Mouse (Mus musculus) embryonic facial prominence, embryonic 11.5 days (tissue): ENCODE data around the gene Smurf2. TPM values are rescaled to one million over a fixed set of nuclear protein-coding genes. Genes with fewer than 3 reads are reported as not detected.

Experiments
- ATAC-seq: fragments of 200-750 bp; cut with Nextera tagmentation; replicated peaks from 2 replicates; pipeline ENCODE4 v1.8.0; 2017; ENCODE audit warnings: low read depth; ENCODE audit not compliant: insufficient number of reproducible peaks, low FRiP score, low TSS enrichment
- DNase-seq: peaks from one replicate; pipeline ENCODE4 v3.0.0-alpha.2; 2015; ENCODE audit warnings: low spot score
- H3K27ac ChIP-seq: fragments of 300-500 bp; sonication (generic); replicated peaks from 2 replicates; pipeline ENCODE4 v1.5.1; 2014; ENCODE audit warnings: mild to moderate bottlenecking, low read depth, low read length, control low read depth
- H3K27me3 ChIP-seq: fragments of 300-500 bp; sonication (generic); 2 replicates; pipeline ENCODE4 v1.6.1; 2014; ENCODE audit warnings: mild to moderate bottlenecking, low read length, moderate library complexity, mixed read lengths; ENCODE audit not compliant: control insufficient read depth, insufficient read depth
- H3K36me3 ChIP-seq: fragments of 300-500 bp; sonication (generic); replicated peaks from 2 replicates; pipeline ENCODE4 v1.6.1; 2014; ENCODE audit warnings: low read depth, mild to moderate bottlenecking, low read length, moderate library complexity, mixed read lengths; ENCODE audit not compliant: control insufficient read depth, insufficient read depth
- H3K4me1 ChIP-seq: fragments of 300-500 bp; sonication (generic); 2 replicates; pipeline ENCODE4 v1.6.1; 2014; ENCODE audit warnings: low read length, mixed read lengths; ENCODE audit not compliant: control insufficient read depth, insufficient read depth
- H3K4me2 ChIP-seq: fragments of 300-500 bp; sonication (generic); 2 replicates; pipeline ENCODE4 v1.6.1; 2014; ENCODE audit warnings: low read depth, mild to moderate bottlenecking, control low read depth, low read length, moderate library complexity
- H3K4me3 ChIP-seq: fragments of 300-500 bp; sonication (generic); 2 replicates; pipeline ENCODE4 v1.5.1; 2014; ENCODE audit warnings: low read depth, low read length, control low read depth
- H3K9ac ChIP-seq: fragments of 300-500 bp; sonication (generic); replicated peaks from 2 replicates; pipeline ENCODE4 v1.6.1; 2014; ENCODE audit warnings: mild to moderate bottlenecking, control low read depth, low read length
- H3K9me3 ChIP-seq: fragments of 300-500 bp; sonication (generic); replicated peaks from 2 replicates; pipeline ENCODE4 v1.6.1; 2016; ENCODE audit warnings: mild to moderate bottlenecking, low read length, inconsistent platforms, mixed read lengths; ENCODE audit not compliant: control insufficient read depth
- WGBS: fragments of 180-500 bp; shearing (Covaris S2); extraction: QIAGEN DNeasy Blood & Tissue Kit; methylation state at CpG from one replicate; pipeline ENCODE4 v1.1.7; 2014; 5-methylcytosine and 5-hydroxymethylcytosine counted together
- microRNA-seq: library from miRNA; unstranded; fragments of <30 nt; microRNA quantifications from one replicate; pipeline ENCODE4, GENCODE M21; 2016; ENCODE audit warnings: borderline number of aligned reads
- polyA plus RNA-seq: library from polyadenylated mRNA; unstranded; fragments of >200 nt; fragmentation: Nextera tagmentation; extraction: Ambion mirVana; gene quantifications from 2 replicates; pipeline ENCODE4 v1.2.1, GENCODE M21; 2014

Smurf2 gene
- polyA plus RNA-seq, 1 experiment from 2014 or later, result 19.8 TPM

DNA sequence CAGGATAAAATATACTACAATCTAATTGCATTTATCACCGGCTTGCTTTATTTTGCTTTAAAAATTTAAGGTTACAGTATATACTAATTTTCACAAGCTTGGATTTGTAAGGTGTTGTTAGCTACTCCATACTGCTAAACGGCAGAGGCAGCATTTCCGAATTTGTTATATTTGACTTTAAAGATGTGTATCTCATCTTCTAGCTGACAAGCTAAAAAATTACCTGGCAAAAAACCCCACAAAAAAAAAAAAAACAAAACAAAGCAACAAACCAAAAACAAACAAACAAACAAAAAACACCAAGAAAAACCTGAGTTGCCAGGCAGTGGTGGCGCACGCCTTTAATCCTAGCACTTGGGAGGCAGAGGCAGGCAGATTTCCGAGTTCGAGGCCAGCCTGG is 142.4 kb downstream of the Smurf2 start:
- Histone ChIP-seq H3K36me3 (no peaks in the 10 kb centered on the region; the same call in 1 of the 2 replicates), H3K4me2 (no peak overlapping the region), H3K4me1 (no peaks in the 10 kb centered on the region), H3K27ac (no peak overlapping the region), H3K9me3 (no peaks in the 10 kb centered on the region), H3K27me3 (no peaks in the 10 kb centered on the region), H3K4me3 (no peak overlapping the region), H3K9ac (no peak overlapping the region)
- 94% methylated on average over 7 of the region's 7 CpGs for WGBS
- DNase-seq (no peak), ATAC-seq (no peak)

DNA sequence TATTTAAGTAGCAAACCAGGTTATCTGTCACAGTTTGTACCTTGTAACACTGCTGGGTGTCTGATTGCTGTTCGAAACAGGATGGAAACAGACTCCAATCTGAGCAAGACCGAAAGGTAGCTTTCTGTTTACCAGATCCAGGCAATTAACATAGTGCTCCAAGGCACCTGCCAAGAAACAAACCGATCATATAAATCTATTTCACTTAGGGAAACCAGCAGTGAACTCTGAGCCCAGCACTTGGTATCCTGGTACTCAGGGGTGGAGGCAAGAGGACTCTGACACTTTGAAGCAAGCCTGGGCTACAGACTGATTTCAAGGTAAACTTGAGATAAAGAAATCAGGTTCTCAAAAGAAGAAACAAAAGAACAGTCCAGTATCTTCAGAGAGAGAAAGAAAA is 143.1 kb downstream of the Smurf2 start:
- no peaks in the 10 kb centered on the region for H3K4me1 ChIP-seq
- DNase-seq, result no peak
- no peak overlapping the region for H3K4me2 ChIP-seq
- H3K4me3 ChIP-seq, result no peak overlapping the region
- no peak overlapping the region for H3K27ac ChIP-seq
- H3K27me3 ChIP-seq, result no peaks in the 10 kb centered on the region
- H3K36me3 ChIP-seq, result no peaks in the 10 kb centered on the region; the same call in 1 of the 2 replicates
- WGBS, result 94% methylated on average over 3 of the region's 3 CpGs
- no peak for ATAC-seq
- no peak overlapping the region for H3K9ac ChIP-seq
- no peaks in the 10 kb centered on the region for H3K9me3 ChIP-seq

DNA sequence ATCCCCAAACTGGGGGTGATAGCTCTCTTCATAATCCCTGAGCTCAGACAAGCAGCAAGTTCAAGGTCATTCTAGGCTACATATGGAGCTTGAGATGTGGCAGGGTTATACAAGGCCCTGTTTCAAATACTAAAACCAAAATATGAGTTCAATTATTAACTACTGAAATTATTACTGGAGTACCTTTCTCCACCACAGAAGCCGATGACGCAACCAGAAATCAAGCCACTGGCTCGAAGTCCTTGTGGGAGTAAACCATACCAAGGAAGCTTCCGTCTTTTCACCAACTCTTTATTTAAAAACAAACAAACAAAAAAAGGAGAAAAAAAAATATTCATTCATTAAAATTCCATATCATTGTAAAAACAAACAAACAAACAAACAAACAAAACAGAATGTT is 143.6 kb downstream of the Smurf2 start:
- no peaks in the 10 kb centered on the region for H3K27me3 ChIP-seq
- no peak overlapping the region for H3K4me2 ChIP-seq
- no peaks in the 10 kb centered on the region for H3K36me3 ChIP-seq
- no peak overlapping the region for H3K9ac ChIP-seq
- WGBS, result 96% methylated on average over 4 of the region's 4 CpGs
- ATAC-seq, result no peak
- no peak overlapping the region for H3K4me3 ChIP-seq
- no peak overlapping the region for H3K27ac ChIP-seq
- DNase-seq, result no peak
- H3K9me3 ChIP-seq, result no peaks in the 10 kb centered on the region
- no peaks in the 10 kb centered on the region for H3K4me1 ChIP-seq

DNA sequence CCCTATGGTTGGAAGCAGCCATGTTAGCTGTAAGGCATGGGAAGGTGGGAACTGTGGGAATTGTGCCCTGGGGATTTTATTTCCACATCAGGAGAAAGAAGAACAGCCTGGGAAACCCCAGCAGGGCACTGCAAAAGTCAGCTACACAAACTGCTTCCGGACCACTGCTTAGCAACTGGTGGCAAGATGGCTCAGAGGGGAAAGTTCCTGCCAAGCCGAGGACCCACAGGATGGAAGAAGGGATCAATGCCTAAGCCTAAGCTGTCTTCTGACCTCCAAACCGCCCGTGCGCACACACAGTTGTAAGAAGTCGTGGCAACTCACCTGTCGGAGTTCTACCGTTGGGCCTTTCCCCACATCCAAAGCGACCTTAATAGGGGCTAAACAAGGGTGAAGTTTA is 147.5 kb downstream of the Smurf2 start:
- no peak overlapping the region for H3K27ac ChIP-seq
- H3K9ac ChIP-seq, result no peak overlapping the region
- H3K4me3 ChIP-seq, result no peak overlapping the region
- DNase-seq, result no peak
- H3K36me3 ChIP-seq, result peaks cover 8% of the 10 kb centered on the region
- no peak overlapping the region for H3K4me2 ChIP-seq
- H3K27me3 ChIP-seq, result no peaks in the 10 kb centered on the region
- 93% methylated on average over 9 of the region's 9 CpGs for WGBS
- ATAC-seq, result no peak
- H3K9me3 ChIP-seq, result no peaks in the 10 kb centered on the region
- H3K4me1 ChIP-seq, result no peaks in the 10 kb centered on the region

DNA sequence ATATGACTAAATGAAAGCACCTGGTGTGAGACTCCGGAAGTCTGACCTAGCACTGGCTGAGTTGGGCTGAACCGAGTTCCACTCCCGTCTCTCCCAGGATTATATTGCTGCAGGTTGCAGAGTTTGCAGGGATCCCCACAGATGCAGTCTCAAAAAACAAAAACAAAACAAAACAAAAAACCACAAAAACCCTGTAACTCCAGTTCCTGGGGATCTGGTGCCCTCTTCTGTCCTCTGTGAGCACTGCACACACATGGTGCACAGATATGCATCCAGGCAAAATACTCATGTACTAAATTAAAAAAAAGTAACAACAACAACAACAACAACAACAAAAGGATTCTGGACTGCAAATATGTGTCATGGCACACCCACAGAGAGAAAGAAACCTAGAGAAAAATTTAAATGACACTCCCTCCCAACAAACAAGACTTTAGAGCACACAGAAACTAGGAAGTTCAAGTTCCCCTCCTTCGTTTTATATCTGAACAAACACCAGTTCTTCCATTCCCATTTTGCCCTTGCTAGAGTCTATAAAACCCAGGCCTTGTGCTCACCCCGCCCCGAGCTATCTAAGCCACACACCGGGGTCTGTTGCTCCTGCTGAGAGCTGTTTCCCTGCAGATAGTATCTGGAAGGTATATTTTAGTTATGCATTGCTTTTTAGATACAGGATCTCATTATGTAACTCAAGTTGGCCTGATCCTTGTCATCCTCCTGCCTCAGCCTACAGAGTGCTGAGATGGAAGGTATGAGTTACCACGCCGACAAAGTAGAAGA is 150.1 kb downstream of the Smurf2 start:
- DNase-seq, result peak; percentile 42
- H3K36me3 ChIP-seq, result peaks cover 13% of the 10 kb centered on the region
- no peak overlapping the region for H3K27ac ChIP-seq
- no peak overlapping the region for H3K9ac ChIP-seq
- no peak overlapping the region for H3K4me2 ChIP-seq
- H3K9me3 ChIP-seq, result no peaks in the 10 kb centered on the region
- no peak overlapping the region for H3K4me3 ChIP-seq
- WGBS, result 96% methylated on average over 9 of the region's 9 CpGs
- no peak for ATAC-seq
- H3K4me1 ChIP-seq, result no peaks in the 10 kb centered on the region
- H3K27me3 ChIP-seq, result no peaks in the 10 kb centered on the region

Small RNAs within 50 kb of the gene (microRNA-seq; reads per million reads assigned to microRNA genes)
- gene Gm25994 (not detected), gene Gm27322 (not detected), gene Mir3064 (17.9 reads per million, percentile 19 among the genes with 10 or more reads in this experiment)

Other genes with a start within 250 kb of the Smurf2 start
- gene Pecam1, start 170.1 kb downstream of the Smurf2 start, polyA plus RNA-seq, result 26.7 and 29.7 TPM in 2 replicates
- 0.47 and 0.94 TPM in 2 replicates for gene Milr1, start 169.5 kb downstream of the Smurf2 start, polyA plus RNA-seq
- 7.3 and 12.7 TPM in 2 replicates for gene Polg2, start 141.2 kb downstream of the Smurf2 start, polyA plus RNA-seq
- 498 and 533 TPM in 2 replicates for gene Ddx5, start 131.5 kb downstream of the Smurf2 start, polyA plus RNA-seq
- gene Cep95, start 131.5 kb downstream of the Smurf2 start, polyA plus RNA-seq, result 21.1 and 22.6 TPM in 2 replicates
- 673 and 680 TPM in 2 replicates for gene Kpna2, start 78.8 kb upstream of the Smurf2 start, polyA plus RNA-seq
- gene 1810010H24Rik, start 105.0 kb upstream of the Smurf2 start, polyA plus RNA-seq, result 1.8 and 3.4 TPM in 2 replicates
- gene Bptf, start 211.4 kb upstream of the Smurf2 start, polyA plus RNA-seq, result 32.1 and 33.4 TPM in 2 replicates